Mouse (Mus musculus) urinary bladder, postnatal 0 days (tissue): ENCODE measurements around the gene Idua. TPM values are rescaled to one million over a fixed set of nuclear protein-coding genes. Genes with fewer than 3 reads are reported as not detected.

Experiments used
- polyA plus RNA-seq: library from polyadenylated mRNA; unstranded; fragments of >200 nt; fragmentation: Nextera tagmentation; extraction: Ambion mirVana; gene quantifications from 2 replicates; pipeline ENCODE4 v1.2.1, GENCODE M21; 2015

The Idua gene
- 9.7 and 11.2 TPM in 2 replicates for polyA plus RNA-seq

DNA sequence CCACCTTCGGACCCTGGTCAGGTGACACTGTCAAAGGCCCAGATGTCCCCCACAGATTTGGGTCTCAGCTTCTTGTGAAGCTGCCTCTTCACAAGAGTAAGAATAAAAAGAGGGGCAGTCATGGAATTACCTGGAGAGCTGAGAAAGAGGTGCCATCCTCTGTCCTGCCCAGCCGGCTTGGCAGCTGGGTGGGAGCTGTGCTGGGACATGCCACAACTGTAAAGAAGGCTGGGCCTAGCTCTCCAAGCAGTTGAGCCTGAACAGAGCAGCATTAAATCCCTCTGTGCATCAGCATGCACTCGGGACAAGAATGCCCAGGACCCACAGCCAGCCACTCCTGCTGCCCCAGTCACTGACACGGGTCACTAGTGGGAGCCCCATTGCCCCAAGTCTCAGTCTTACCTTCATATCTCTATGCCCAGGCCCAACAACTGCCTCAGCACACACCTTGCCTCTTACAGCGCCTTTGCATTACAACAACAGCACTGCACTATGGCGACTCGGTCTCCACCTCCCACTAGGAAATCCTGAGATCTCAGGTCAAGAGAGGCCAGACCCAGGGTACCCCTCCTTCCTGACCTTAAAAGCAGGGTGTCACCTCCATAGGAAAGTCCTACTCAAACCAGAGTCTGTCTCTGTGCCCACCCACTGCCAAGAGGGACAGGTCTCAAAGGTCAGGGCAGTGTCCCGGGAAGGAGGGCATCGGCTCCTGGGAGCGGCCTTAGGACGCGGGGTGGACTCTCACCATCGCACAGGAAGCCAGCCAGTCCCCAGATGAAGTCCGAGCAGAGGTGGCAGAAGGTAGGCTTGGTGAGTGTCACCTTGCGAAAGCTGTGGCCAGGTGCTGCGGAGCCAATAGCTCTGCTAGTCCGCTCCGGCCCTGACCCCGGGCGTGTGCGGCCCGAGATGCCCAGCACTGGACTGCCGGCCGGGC, at the start of gene Idua:
Idua (plus strand) TSS at position 634 of the 934 bp plus-strand sequence.

DNA sequence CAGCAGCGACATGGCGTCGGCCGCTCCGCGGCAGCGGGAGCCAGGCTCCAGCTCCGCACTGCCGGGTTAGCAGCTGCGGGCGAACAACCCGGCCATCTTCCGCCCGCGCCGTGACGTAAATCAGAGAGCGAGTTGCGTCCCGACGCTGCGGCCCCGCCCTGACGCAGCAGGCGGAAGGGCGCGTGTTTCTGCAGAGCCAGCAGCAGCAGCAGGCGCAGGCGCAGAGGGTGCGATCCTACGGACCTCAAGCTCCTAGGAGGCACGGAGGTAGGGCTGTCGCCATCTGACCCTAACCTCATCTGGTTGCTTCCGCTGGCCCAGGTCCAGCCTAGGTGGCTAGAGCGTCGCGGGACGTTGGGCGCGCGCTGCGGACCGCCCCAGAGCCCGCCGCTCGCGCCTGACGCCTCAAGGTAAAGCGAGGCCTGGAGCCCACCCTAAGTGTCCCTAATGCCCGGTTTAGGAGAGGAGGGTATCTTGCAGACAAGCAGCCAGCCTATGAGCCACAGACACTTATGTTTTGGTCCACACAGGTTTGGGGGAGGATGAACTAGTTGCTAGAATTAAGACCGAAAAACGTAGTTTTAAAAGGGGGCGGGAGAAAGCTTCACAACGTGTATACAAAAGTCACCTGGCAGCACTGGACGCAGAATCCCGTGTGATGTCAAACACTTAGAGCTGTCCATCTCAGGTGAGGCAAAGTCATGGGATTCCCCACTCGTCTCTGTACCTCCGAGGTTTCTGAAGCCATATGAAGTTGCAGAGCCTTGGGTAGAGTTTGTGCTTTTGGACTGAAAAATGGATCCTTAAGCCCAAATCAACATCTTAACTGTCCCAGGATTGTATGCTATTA, 30.3 kb upstream of the Idua start, which contains the start of the genes Gak and Tmem175:
Gak (minus strand) TSS at position 122 of the 850 bp plus-strand sequence.
Tmem175 (plus strand) TSS at position 137 of the 850 bp plus-strand sequence.

DNA sequence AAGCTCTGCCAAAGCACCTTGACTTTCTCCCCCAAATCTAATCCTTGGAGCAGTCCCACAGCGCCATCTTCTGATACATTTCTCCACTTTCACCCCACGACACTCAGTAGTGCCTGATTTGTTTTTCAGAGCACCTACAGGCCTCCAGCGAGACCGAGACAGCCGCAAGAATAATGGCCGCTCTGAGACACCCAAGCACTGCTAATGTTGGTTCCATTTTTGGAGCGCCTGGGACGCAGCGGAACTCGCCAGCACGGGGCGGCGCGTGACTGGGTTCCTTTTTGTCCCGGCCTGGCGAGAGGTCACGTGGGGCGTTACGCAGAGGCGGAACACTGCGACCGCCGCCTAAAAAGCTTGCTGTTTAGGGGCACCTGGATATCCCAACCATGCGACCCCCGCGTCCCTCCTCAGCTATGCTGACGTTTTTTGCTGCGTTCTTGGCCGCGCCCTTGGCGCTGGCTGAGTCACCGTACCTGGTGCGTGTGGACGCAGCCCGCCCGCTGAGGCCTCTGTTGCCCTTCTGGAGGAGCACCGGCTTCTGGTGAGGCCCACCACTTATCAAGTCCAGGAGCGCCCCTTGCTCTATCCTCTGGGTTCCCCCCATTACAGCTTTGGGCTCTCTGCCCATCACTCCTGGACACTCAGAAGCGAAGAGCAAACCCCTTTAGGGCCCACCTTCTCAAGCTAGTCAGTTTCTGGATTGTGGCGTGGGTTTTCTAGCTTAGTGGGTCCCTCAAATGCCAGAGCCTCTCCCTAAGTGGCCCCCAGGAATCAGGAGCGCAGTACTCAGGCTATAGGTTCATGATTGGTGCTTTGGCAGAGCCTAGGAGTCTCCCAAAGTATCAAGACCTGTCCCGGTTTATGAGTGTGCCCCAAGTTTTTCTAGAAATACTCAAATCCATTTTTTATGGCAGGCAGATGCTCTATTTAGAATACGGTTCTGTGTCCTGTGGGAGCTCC, 9.1 kb downstream of the Idua start, which contains the start of gene Dgkq:
Dgkq (minus strand) TSS at position 696 of the 960 bp plus-strand sequence.

DNA sequence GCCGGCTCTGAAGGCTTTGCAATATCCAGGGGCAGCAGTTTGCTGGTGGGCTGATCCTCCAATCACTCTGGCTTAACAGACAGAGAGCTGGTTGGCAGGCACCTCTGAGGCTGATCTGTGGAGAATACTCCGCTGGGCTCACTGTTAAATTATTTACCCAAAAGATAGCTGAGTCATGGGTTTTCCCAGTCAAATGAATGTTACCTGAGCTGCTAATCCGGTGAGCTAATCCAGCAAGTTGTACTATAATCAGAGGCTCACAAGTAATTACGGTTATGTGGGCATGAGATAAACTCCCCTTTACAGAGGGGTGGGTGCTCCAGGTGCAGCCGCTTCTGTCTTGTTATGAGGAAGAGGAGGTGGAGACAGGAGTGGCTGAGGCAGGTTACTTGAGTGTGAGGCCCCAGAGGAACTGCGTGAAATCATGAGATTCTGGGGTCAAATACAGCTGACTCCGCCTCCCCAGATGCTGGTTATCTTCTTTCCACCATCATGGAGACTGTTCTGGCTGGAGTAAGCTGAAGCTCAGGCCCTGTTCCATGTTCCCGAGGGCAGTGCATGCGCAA, 15.2 kb downstream of the Idua start, which contains the start of gene Slc26a1:
Slc26a1 (minus strand) TSS at position 319 of the 566 bp plus-strand sequence.

DNA sequence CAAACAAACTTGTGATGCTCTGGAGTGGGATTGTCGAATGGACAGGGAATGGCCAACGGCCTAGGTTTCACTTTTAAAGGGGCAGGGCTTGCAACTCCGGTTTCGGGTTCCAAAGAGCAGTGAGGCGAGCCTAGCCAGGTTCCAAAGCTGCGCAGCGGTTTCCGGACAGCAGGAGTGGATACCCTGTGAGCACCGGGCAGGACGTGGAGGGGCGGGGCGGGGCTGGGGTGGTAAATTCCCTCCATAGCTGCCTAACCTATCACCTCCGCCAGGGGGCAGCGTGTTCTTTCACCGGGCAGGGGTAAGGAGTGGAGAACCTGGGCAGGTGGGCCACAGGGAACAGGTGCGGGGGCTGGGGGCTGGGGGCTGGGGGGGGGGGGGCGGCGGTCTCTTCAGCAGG, 32.1 kb downstream of the Idua start, which contains the start of gene Fgfrl1:
Fgfrl1 (plus strand) TSS at position 112 of the 400 bp plus-strand sequence.

Other genes starting within 250 kb of the Idua start
- gene Atp5k, start 225.9 kb upstream of the Idua start, polyA plus RNA-seq = 470 and 564 TPM in 2 replicates
- gene Mfsd7a, start 211.4 kb upstream of the Idua start, polyA plus RNA-seq = 1.1 and 1.3 TPM in 2 replicates
- 12.0 and 13.9 TPM in 2 replicates for gene Pcgf3, start 199.1 kb upstream of the Idua start, polyA plus RNA-seq
- gene Cplx1, start 110.3 kb upstream of the Idua start, polyA plus RNA-seq = 0.34 and 0.49 TPM in 2 replicates
- gene Gak, start 30.6 kb upstream of the Idua start, polyA plus RNA-seq = 32.7 and 34.8 TPM in 2 replicates
- 25.8 and 27.1 TPM in 2 replicates for gene Tmem175, start 30.6 kb upstream of the Idua start, polyA plus RNA-seq
- gene Dgkq, start 9.3 kb downstream of the Idua start, polyA plus RNA-seq = 4.4 and 4.5 TPM in 2 replicates
- gene Slc26a1, start 15.2 kb downstream of the Idua start, polyA plus RNA-seq = 0.18 and 0.19 TPM in 2 replicates
- 31.3 and 32.3 TPM in 2 replicates for gene Fgfrl1, start 32.1 kb downstream of the Idua start, polyA plus RNA-seq
- 17.9 and 19.0 TPM in 2 replicates for gene Rnf212, start 114.7 kb downstream of the Idua start, polyA plus RNA-seq
- gene Tmed11, start 135.0 kb downstream of the Idua start, polyA plus RNA-seq = not detected in 2 replicates
- gene Vmn2r8, start 148.5 kb downstream of the Idua start, polyA plus RNA-seq = not detected in 2 replicates
- not detected in 2 replicates for gene Vmn2r9, start 192.3 kb downstream of the Idua start, polyA plus RNA-seq